Mouse (Mus musculus) hindbrain, embryonic 11.5 days (tissue): ENCODE measurements around the gene Naa15. TPM values are rescaled to one million over a fixed set of nuclear protein-coding genes. Genes with fewer than 3 reads are reported as not detected.
A peak's percentile ranks its signal among the peaks of the same experiment; 100 is the strongest.
"Not testable (repeated sequence)": the region's sequence is repeated elsewhere in the genome, so short reads cannot be mapped to it uniquely, and the experiment has no call there.

Experiments
- ATAC-seq: fragments of 200-750 bp; cut with Nextera tagmentation; 2 replicates; pipeline ENCODE4 v1.8.0; 2017; ENCODE audit warnings: mild to moderate bottlenecking, moderate TSS enrichment, moderate library complexity; ENCODE audit not compliant: low FRiP score
- DNase-seq: peaks from one replicate; pipeline ENCODE4 v3.0.0-alpha.2; 2015; ENCODE audit warnings: low spot score
- H3K27ac ChIP-seq: fragments of 300-500 bp; sonication (generic); 2 replicates; pipeline ENCODE4 v1.5.1; 2014; ENCODE audit warnings: mild to moderate bottlenecking, low read depth, low read length
- H3K27me3 ChIP-seq: fragments of 300-500 bp; sonication (generic); 2 replicates; pipeline ENCODE4 v1.6.1; 2014; ENCODE audit warnings: mild to moderate bottlenecking, low read length, moderate library complexity, mixed read lengths; ENCODE audit not compliant: control insufficient read depth, insufficient read depth
- H3K36me3 ChIP-seq: fragments of 300-500 bp; sonication (generic); 2 replicates; pipeline ENCODE4 v1.6.1; 2014; ENCODE audit warnings: mild to moderate bottlenecking, low read length, moderate library complexity, mixed read lengths; ENCODE audit not compliant: control insufficient read depth, insufficient read depth
- H3K4me1 ChIP-seq: fragments of 300-500 bp; sonication (generic); replicated peaks from 2 replicates; pipeline ENCODE4 v1.6.1; 2014; ENCODE audit warnings: low read length, mixed read lengths; ENCODE audit not compliant: control insufficient read depth, insufficient read depth
- H3K4me2 ChIP-seq: fragments of 300-500 bp; sonication (generic); replicated peaks from 2 replicates; pipeline ENCODE4 v1.6.1; 2014; ENCODE audit warnings: mild to moderate bottlenecking, low read depth, low read length
- H3K4me3 ChIP-seq: fragments of 300-500 bp; sonication (generic); 2 replicates; pipeline ENCODE4 v1.5.1; 2014; ENCODE audit warnings: low read depth, low read length
- H3K9ac ChIP-seq: fragments of 300-500 bp; sonication (generic); 2 replicates; pipeline ENCODE4 v1.6.1; 2014; ENCODE audit warnings: low read depth, low read length
- H3K9me3 ChIP-seq: fragments of 300-500 bp; sonication (generic); 2 replicates; pipeline ENCODE4 v1.6.1; 2016; ENCODE audit warnings: low read length; ENCODE audit not compliant: control insufficient read depth
- WGBS: fragments of 180-500 bp; shearing (Covaris S2); extraction: QIAGEN DNeasy Blood & Tissue Kit; methylation state at CpG from one replicate; pipeline ENCODE4 v1.1.7; 2014; 5-methylcytosine and 5-hydroxymethylcytosine counted together
- polyA plus RNA-seq: library from polyadenylated mRNA; unstranded; fragments of >200 nt; fragmentation: Nextera tagmentation; extraction: Ambion mirVana; gene quantifications from 2 replicates; pipeline ENCODE4 v1.2.1, GENCODE M21; 2014

Gene Naa15
- polyA plus RNA-seq, 1 experiment from 2014 or later: 59.3 TPM

DNA sequence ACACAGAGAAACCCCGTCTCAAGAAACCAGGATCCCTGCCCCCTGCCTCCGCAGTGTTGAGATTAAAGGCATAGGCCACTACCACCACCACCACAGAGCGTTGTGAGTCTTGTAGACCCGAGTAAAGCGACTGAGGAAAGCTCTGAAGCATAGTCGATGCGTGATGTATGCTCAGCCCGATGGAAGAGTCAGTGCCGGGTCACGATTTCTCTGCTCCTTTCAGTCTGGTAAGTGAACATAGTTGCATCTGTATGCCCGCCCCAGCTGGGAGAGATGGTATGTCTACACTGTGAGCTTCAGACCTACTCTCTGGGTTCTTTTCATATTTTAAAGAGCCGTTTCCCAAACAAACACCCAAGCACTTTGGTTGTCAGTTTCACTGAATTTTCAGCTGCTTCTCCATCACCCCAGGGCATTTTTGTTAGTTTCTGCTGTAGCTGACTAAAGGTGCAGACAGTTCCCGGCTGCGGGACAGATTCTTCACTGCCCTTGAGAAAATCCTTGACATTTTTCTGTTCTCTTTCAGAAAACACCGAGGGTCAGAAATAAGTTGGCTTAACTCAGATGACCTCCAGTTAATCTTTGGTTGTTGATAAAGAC is 17.1 kb upstream of the Naa15 start:
- H3K27ac ChIP-seq: no peak overlapping the region
- peaks cover 9% of the 10 kb centered on the region; the same call in 1 of the 2 replicates for H3K27me3 ChIP-seq
- WGBS: 42% methylated on average over 15 of the region's 15 CpGs
- 0 out of 2 replicates have a peak, but pooled peaks cover 2% of the 10 kb centered on the region for H3K4me1 ChIP-seq
- DNase-seq (no peak), ATAC-seq (no peak)
- no peak overlapping the region for H3K4me3 ChIP-seq
- no peak overlapping the region for H3K4me2 ChIP-seq
- no peaks in the 10 kb centered on the region for H3K9me3 ChIP-seq
- H3K36me3 ChIP-seq: no peaks in the 10 kb centered on the region
- H3K9ac ChIP-seq: no peak overlapping the region

DNA sequence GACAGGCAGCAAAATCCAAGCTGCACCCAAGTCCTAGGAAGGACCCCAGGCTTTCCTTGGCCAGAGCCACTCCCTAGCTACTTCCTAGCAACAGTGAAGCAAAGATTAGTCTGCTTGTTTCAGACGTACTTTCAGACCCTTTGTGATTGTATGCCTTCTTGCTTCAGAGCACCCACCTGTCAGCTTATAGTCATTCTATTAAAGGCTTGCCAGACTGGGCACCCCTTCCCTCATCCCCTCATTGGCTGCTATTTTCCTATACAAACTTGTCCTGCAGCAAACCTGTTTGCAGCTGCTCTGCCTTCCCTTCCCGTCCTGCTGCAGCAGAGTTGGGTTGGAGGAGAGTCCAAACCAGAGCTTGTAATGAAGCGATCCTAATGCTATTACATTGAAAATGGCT is 16.3 kb upstream of the Naa15 start:
- Histone ChIP-seq H3K4me1 (0 out of 2 replicates have a peak, but pooled peaks cover 2% of the 10 kb centered on the region), H3K27ac (no peak overlapping the region), H3K4me2 (no peak overlapping the region), H3K27me3 (peaks cover 9% of the 10 kb centered on the region; the same call in 1 of the 2 replicates), H3K9me3 (no peaks in the 10 kb centered on the region), H3K36me3 (no peaks in the 10 kb centered on the region), H3K4me3 (no peak overlapping the region), H3K9ac (no peak overlapping the region)
- 9% methylated on average over 3 of the region's 3 CpGs for WGBS
- no peak for ATAC-seq
- no peak for DNase-seq

DNA sequence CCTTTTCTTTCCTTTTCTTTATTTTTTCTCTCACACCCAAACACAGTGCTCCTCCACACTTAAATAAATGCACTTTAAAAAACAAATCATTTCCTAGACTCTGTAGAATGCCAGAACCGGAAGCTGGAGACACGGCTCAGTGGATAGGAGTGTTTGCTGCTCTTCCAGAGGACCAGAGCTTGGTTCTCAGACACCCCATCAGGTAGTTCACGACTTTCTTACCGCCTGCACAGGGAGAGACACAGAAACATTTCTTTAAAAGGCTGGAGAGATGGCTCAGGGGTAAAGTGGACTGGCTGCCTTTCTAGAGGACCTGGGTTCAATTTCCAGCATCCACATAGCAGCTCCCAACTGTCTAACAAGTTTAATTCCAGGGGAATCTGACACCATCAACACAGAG is 15.4 kb upstream of the Naa15 start:
- Histone ChIP-seq H3K4me3 (no peak overlapping the region), H3K4me2 (no peak overlapping the region), H3K9me3 (no peaks in the 10 kb centered on the region), H3K27ac (no peak overlapping the region), H3K36me3 (no peaks in the 10 kb centered on the region), H3K9ac (no peak overlapping the region), H3K4me1 (0 out of 2 replicates have a peak, but pooled peaks cover 2% of the 10 kb centered on the region), H3K27me3 (peaks cover 9% of the 10 kb centered on the region; the same call in 1 of the 2 replicates)
- DNase-seq (no peak), ATAC-seq (no peak)
- WGBS: 64% methylated on average over 4 of the region's 4 CpGs

DNA sequence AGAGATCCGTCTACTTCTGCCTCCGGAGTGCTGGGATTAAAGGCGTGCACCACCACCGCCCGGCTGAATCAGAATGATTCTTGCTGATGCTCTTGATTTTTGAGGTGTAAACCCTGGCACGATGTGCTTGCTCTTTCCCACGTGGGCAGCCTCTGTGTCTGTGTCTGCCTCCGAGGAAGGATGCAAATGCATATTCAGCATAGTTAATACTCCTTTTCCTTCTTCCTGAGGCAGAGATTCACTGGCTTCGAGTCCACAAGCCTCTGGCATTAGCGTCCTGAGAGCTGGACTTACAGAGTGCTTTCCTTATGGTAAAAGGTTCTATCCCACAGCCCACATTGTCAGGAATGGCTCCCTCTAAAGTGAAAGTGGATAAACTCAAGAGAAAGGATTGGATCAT is 14.3 kb upstream of the Naa15 start:
- no peak overlapping the region for H3K4me2 ChIP-seq
- no peak overlapping the region for H3K9ac ChIP-seq
- WGBS: 79% methylated on average over 10 of the region's 10 CpGs

DNA sequence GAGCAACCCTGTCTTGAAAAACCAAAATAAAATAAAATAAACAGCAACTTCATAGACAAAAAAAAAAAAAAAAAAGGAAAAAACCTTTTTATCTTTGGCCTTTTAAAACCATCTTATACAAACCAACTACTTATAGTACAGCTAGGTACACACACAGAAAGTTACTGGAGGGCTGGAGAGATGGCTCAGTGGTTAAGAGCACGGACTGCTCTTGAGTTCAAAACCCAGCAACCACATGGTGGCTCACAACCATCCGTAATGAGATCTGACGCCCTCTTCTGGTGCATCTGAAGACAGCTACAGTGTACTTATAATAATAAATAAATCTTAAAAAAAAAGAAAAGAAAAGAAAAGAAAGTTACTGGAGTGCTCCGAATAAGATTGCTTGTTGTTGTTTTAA is 12.9 kb upstream of the Naa15 start:
- ATAC-seq, DNase-seq, H3K27ac ChIP-seq, H3K27me3 ChIP-seq, H3K36me3 ChIP-seq, H3K4me1 ChIP-seq, H3K9me3 ChIP-seq, H3K4me2 ChIP-seq, H3K9ac ChIP-seq, H3K4me3 ChIP-seq: not testable (repeated sequence)
- 62% methylated on average over 4 of the region's 4 CpGs for WGBS

More for the DNA sequence above, 14.3 kb upstream of the Naa15 start:
- ATAC-seq (no peak), DNase-seq (no peak)
- peaks cover 5% of the 10 kb centered on the region; the same call in 1 of the 2 replicates for H3K27me3 ChIP-seq
- H3K4me3 ChIP-seq: no peak overlapping the region
- no peak overlapping the region for H3K27ac ChIP-seq
- 0 out of 2 replicates have a peak, but pooled peaks cover 2% of the 10 kb centered on the region for H3K4me1 ChIP-seq
- no peaks in the 10 kb centered on the region for H3K36me3 ChIP-seq
- no peaks in the 10 kb centered on the region for H3K9me3 ChIP-seq

DNA sequence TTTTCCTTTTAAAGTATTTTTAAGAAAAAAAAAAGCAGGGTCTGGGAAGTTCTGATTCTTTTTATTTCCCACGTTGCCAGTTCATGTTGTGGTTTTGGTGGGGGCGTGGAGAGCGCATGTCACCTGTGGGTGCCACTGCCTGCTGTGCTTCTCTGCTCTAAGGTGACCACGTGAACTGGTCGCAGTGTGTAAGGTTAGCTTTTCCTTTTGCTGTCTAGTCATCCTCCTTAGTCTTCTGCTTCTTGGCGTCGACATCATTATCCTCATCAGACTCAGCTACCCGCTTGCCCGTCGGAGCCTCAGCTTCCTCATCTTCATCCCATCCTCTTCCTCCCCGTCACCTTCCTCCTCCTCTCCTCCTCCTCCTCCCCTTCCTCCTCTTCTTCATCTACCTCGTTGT is 12.3 kb upstream of the Naa15 start:
- ATAC-seq (no peak), DNase-seq (no peak)
- H3K9me3 ChIP-seq: no peaks in the 10 kb centered on the region
- no peaks in the 10 kb centered on the region; the same call in 1 of the 2 replicates for H3K4me1 ChIP-seq
- no peak overlapping the region for H3K9ac ChIP-seq
- H3K36me3 ChIP-seq: 0 out of 2 replicates have a peak, but pooled peaks cover 3% of the 10 kb centered on the region
- no peak overlapping the region for H3K4me3 ChIP-seq
- no peak overlapping the region for H3K27ac ChIP-seq
- 92% methylated on average over 12 of the region's 12 CpGs for WGBS
- no peak overlapping the region for H3K4me2 ChIP-seq
- H3K27me3 ChIP-seq: no peaks in the 10 kb centered on the region

DNA sequence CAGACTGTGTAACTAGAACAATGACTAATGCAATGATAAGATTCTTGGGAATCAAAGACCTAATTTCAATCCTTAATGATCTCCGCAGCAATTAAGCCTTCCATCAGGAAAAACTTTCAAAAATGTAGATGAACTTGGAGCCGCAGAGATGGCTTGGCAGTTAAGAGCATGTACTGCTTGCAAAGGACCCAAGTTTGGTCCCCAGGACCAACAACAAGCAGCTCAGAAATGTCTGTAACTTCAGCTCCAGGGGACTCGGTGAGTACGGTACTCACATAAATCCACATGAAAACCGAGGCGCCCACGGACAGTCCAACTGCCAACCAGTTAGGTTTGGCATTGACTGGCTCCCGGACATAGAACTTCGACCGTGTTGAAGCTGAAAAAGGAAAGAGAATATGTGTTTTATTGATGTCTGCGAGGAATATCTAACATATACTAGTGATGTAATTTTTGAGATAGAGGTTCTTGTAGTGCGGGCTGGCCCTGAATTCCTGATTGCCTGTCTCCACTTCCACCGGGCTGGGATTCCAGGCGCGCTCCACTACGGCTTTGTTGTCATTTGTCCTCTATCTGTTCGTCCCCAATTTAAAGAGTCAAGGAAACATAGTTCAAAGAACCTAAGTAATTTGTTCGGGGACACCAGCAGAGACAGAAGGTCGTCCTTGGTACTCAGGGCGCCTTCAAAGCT is 6.9 kb upstream of the Naa15 start:
- H3K4me3 ChIP-seq: peak overlapping the region; percentile 70
- peak overlapping the region; percentile 69 for H3K4me2 ChIP-seq
- peaks cover 3% of the 10 kb centered on the region; the same call in 1 of the 2 replicates for H3K4me1 ChIP-seq
- H3K36me3 ChIP-seq: 0 out of 2 replicates have a peak, but pooled peaks cover 3% of the 10 kb centered on the region
- ATAC-seq: peak; percentile 18
- WGBS: 23% methylated on average over 20 of the region's 20 CpGs
- peak overlapping the region; percentile 92 for H3K27ac ChIP-seq
- DNase-seq: no peak
- peak overlapping the region; percentile 94 for H3K9ac ChIP-seq
- no peaks in the 10 kb centered on the region for H3K27me3 ChIP-seq
- no peaks in the 10 kb centered on the region for H3K9me3 ChIP-seq

DNA sequence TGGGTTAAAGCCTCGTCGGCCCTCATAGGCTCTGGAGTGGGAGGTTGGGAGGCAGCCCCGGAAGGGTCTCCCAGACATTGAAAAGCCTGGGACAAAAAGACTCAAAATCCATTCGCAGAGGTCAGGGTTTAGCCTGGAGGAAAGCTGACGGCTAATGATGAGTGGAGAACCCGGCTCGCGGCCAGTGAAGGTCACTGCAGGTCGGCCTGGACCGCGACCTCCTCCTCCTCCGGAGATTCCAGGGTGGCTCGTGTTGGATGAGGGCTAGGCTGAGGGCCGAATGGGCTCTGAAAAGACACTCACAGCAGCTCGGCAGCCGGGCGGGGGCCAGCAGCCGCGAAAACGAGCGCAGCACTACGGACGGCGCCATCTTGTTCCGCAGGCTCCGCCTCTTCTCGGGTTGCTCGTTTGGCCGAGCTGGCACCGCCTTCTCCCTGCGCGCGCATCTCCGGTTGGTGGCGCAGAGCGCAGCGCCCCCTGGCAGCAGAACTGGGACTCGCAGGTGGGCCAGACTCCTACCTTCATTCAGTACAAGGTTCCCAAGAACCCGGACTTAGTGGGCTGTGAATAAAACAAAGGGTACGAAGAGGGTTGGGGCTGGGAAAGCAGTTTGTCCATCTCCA is 6.3 kb upstream of the Naa15 start, which contains the start of gene Ndufc1:
Gene Ndufc1, minus strand, starts transcription at position 428 of the 623 bp plus-strand sequence.
- no peaks in the 10 kb centered on the region for H3K27me3 ChIP-seq
- under 1% methylated on average over 40 of the region's 40 CpGs for WGBS
- H3K4me2 ChIP-seq: peak within 1 kb of the TSS; percentile 69
- DNase-seq (peak; percentile 99), ATAC-seq (peak; percentile 94)
- H3K4me3 ChIP-seq: peak within 1 kb of the TSS; percentile 70
- peaks cover 3% of the 10 kb centered on the region; the same call in 1 of the 2 replicates for H3K4me1 ChIP-seq
- H3K9ac ChIP-seq: peak within 1 kb of the TSS; percentile 94
- peak within 1 kb of the TSS; percentile 92 for H3K27ac ChIP-seq
- H3K36me3 ChIP-seq: 0 out of 2 replicates have a peak, but pooled peaks cover 3% of the 10 kb centered on the region
- no peaks in the 10 kb centered on the region for H3K9me3 ChIP-seq
